Mouse (Mus musculus) kidney, postnatal 25 days (tissue): ENCODE measurements around the gene Tas1r1.
"Not testable (repeated sequence)": the region's sequence is repeated elsewhere in the genome, so short reads cannot be mapped to it uniquely, and the experiment has no call there.

Source experiments
- DNase-seq, 2 experiments: peaks; one replicate each; pipeline ENCODE4 v3.0.0; 2021; ENCODE audit warnings: mixed read lengths in 2 of 2

Gene Tas1r1

GRCm38 (mm10) chr4:152043171-152043570 is 4.8 kb upstream of the Tas1r1 start:
- no peak for DNase-seq

DNA sequence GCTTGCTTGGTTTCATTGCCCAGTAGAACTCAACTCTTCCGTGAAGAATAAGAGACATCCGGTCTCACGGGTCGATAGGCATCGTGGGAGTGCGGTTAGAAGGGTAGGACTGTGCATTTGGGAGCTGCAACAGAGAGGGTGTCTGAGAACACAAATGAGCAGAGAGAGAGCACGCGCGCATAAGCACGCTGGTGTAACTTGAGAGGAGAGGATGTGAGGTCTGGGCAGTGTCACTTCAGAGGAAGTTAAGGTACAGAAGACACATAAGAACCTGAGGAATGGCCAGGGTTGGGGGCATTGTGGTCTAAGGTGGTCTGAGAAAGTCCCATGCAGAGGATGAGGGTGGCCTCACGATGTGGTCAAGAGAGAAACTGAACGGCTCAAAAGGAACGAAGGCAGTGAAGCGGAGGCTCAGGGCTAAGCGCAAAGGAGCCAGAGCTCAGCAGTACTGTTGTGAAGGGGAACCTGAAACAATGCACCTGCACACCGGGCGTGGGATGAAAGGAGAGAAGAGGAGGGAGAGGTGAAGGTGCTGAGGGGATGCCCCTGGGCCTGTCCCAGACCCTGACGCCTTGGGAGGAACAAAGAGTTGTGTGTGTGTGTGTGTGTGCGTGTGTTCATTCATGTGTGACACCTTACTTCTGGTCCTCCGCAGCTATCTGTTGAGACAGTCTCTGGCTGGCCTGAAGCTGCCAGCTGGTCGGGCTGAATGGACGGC is 3.7 kb upstream of the Tas1r1 start:
- no peak for DNase-seq

GRCm38 (mm10) chr4:152039831-152040310 is 1.5 kb upstream of the Tas1r1 start:
- DNase-seq: peak in 1 of 2 experiments; percentile 23

DNA sequence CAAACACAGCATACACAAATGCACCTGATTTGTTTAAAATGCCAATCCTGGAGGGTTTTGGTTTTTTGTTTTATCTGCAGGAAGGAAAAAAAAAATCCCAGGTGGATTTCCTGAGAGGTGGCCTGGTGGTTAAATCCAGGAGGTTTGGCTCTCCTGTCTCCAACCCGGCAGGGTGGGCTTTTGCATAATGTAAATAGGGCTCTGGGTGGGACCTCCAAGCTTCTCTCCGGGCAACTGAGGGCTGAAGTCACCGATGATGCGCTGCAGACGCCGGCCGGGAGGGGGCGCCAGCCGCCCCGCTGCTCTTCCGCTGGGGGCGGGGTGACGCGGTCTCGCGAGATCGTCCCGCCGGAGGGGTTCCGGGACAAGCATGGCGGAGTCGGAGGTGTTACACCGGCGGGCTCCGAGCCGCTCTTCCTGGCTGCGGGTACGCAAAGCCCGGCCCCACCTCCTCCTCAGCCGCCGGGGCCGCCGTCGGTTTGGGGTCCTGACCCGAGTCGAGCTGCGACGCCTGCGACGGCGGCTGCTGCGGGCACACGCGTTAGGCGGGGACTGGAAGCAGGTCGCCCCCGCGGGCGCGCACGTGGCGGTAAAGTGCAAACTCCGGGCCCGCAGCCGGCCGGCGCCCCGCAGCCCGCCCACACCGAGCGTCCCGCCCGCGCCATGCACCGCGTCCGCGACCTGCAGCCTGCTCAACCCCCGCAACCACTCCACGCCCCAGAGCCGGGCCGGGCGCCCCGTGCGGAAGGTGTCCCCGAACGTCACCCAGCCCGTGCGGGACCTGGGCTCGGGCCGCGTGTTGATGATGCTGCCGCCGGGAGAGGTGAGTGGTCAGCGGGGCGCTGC is 840 bp upstream of the Tas1r1 start, which contains the start of gene Nol9:
Nol9 (plus strand) TSS at position 337 of the 846 bp plus-strand sequence.
- peak; percentile 94 to 95 for DNase-seq

GRCm38 (mm10) chr4:152036464-152036863 is 1.9 kb downstream of the Tas1r1 start:
- not testable (repeated sequence) for DNase-seq

GRCm38 (mm10) chr4:152032922-152033321 is 5.4 kb downstream of the Tas1r1 start:
- no peak for DNase-seq

DNA sequence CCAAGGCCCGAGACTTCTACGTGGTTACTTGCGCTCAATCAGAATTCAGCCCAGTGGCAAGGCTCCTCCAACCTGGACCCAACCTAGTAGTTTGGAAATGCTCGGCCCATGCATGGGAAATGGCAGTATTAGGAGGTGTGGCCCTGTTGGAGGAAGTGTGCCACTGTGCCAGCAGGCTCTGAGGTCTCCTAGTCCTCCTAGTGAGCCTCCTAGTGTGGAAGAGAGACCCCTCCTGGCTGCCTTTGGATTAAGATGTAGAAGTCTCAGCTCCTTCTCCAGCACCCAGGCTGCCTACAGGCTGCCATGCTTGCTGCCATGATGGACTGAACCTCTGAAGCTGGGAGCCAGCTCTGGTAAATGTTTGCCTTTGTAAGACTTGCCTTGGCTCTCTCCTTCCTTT is 8.4 kb downstream of the Tas1r1 start:
- DNase-seq: no peak

DNA sequence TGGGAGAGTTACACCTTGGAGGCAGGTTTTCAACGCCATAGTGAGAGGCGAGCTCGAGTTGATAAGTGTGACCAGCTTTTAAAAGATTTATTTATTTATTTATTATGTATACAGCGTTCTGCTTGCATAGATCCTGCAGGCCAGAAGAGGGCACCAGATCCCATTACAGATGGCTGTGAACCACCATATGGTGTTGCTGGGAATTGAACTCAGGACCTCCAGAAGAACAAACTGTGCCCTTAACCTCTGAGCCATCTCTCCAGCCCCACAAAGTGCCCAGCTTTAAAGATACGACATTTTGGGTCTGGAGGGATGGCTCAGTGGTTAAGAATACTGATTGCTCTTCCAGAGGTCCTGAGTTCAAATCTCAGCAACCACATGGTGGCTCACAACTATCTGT is 9.3 kb downstream of the Tas1r1 start:
- peak in 1 of 2 experiments; percentile 29 for DNase-seq

GRCm38 (mm10) chr4:152028456-152028855 is 9.9 kb downstream of the Tas1r1 start:
- DNase-seq: no peak

DNA sequence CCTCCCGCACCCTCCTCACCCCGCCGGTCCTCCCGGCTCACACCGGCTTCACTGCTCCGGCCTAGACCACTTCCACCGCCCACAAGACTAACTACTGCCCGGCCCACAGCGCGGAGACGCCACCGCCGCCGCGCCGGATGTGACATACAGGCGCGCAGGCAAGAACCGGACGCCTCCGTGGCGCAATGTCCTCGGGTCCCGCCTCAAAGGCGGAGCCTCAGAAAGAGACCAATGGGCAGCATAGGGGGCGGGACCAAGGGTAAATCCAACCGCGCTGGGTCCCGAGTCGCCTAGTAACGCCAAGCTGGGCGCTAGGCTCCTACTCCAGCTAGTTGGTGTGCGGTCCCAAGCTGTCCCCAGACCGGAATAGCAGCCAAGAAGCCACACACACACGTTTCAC is 10.8 kb downstream of the Tas1r1 start, which contains the start of gene Zbtb48:
Zbtb48 (minus strand) TSS at position 148 of the 400 bp plus-strand sequence.
- DNase-seq: peak; percentile 98 to 99

DNA sequence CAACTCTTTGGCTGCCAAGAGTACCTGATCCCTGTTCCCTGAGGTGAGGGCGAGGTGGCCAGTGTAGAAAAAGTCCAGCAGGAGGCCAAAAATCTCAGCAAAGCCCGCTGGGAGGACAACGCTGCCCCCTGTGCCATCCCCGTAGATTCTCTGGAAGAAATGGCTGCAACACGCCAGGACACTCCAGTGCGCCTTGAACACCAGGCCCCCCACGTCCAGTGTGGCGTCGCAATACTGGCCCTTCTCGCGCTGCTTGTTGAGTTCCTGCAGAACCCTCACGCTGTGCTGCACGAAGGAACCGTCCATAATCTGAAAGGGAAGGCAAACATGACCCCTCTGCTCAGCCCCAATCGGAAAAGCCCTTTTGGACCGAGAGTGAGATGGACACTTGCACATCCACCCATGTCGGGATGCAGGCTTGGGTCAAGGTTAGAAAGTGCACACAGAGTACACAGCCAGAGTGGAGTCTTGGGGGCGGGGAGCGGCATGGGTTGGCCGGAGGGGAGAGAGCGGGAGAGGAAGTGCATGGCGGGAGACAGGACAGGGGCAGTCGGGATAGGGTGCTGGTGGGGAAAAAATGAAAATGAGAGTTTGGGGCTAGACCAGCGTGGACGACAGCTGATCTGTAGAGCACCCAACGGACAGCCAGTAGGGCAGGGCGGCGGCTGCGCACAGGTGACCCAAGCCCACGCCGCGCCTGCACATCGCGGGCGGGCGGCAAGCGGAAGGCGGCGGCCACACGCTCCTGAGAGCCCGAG is 11.4 kb downstream of the Tas1r1 start:
- DNase-seq: peak; percentile 46 to 81

- DNase-seq: no peak
These were observed 13.8 kb downstream of the Tas1r1 start for GRCm38 (mm10) chr4:152024525-152024924.

DNA sequence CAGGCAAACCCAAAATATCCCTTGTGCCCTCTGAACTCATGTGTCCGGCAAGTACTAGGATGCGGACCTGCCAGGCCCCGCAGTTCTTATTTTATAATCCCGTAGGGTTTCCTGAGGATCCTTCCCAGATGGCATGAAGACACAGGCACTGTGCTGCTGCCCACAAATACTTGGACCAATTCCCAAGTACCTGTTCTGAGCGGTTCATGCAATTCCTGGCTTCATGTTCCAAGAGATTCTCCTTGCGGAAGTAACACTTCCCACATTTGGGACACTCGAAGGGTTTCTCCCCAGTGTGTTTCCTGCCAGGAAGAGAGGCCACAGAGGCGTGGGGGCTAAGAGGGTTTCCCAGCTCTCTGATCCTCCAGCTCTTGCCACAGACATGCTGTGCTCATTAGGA is 15.9 kb downstream of the Tas1r1 start:
- no peak for DNase-seq

GRCm38 (mm10) chr4:152021568-152022097 is 16.7 kb downstream of the Tas1r1 start:
- peak in 1 of 2 experiments; percentile 21 for DNase-seq

DNA sequence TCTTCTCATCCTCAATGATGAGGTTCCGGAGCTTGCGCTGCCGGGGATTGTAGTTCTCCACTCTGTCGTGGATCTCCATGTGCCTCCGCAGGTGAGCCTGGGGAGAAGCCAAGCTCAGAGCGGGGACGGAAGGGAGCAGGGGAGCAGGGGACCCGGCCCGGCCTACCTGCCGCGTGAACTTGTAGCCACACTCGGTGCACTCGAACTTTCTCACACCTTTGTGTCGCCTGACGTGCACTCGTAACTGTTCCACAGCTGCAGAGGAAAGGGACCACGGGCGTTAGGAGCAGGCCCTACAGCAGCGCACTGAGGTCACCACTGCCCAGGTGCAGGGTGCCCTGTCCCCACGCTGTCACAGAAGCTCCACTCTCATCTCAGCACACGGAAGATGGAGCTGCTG is 18.3 kb downstream of the Tas1r1 start:
- DNase-seq: no peak

GRCm38 (mm10) chr4:152019073-152019472 is 19.3 kb downstream of the Tas1r1 start:
- no peak for DNase-seq

GRCm38 (mm10) chr4:152013036-152013813 is 25.1 kb downstream of the Tas1r1 start:
- DNase-seq: peak; percentile 70 to 88

GRCm38 (mm10) chr4:152012109-152012508 is 26.3 kb downstream of the Tas1r1 start:
- DNase-seq: no peak

DNA sequence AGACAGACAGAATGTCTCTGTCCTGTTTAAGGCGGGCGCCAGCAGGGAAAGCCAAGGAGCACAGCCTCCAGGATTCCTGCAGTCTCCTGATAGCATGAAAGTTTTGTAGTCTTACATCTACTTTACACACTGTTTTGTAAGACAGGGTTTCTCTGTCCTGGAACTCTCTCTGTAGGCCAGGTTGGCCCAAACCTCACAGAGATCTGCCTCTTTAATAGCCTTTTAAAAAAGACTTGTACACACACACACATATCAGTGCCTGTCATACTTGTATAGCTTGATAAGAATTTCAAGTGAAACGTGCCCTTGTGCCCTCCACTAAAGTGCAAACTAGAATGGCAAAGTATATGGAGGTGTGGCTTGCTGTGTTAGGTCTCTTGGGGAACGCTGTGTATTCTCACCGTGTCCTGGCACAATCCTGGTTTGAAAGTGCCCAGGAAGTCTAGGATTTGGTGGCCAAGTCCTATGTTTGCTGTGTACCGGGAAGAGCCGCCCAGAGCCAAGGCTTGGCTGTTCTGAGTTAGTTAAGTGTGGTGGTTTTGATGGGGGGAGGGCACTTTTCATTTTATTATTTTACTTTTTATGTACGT is 27.1 kb downstream of the Tas1r1 start:
- no peak for DNase-seq

DNA sequence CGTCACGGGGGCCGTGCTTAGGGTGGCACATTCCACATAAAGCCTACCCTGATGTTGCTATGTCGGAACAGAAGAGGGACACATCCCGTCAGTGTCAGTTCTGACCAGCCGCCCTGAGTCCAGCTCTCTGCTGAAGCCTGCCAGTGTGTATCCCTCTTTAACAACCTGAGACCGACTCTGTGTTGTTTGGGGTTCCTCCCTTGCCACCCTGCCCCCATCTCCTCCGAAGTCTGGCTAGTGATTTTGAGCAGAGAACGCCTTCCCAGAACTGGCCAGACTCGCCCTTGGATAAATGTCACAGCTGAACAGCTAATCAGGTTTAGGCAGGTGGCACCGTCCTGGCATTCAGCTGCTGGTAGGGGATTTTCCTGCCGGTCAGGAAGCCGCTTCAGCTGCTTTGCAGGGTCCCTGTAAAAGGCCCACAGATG is 27.6 kb downstream of the Tas1r1 start:
- DNase-seq: peak; percentile 15 to 54

- peak; percentile 52 to 81 for DNase-seq
These were observed 28.2 kb downstream of the Tas1r1 start for GRCm38 (mm10) chr4:152010091-152010706.
